Comparison of ENCODE assay signal across 19 mouse cellular contexts in genomic region chr1:36572140-36572700, GRCm38 (mm10). TPM values are rescaled to one million over a fixed set of nuclear protein-coding genes. Genes with fewer than 3 reads are reported as not detected.
DNase-seq lines count a peak whose midpoint lies in the region; ATAC-seq and TF ChIP-seq lines count a peak whose summit lies in the region.
"Had no signal": no experiment of that assay in that cellular context is flagged by ENCODE, and none has a peak within 500 bp of the region (broad histone marks: within the 10 kb centered on the region; RNA-seq: fewer than 3 reads in every experiment).

No protein-coding gene starts in this region.

- TF ChIP-seq CTCF in kidney, postnatal 0 days (IDR thresholded peaks at IDR 0.05; ENCODE audit: low read depth) = no peak
- no peak for TF ChIP-seq CTCF in testis, adult 2 months (IDR thresholded peaks at IDR 0.05; ENCODE audit: control insufficient read depth, insufficient read depth, insufficient replicate concordance, low read depth, low read length)
- TF ChIP-seq CTCF in stomach, postnatal 0 days (IDR thresholded peaks at IDR 0.05; ENCODE audit: low read depth) = no peak

- TF ChIP-seq EP300 in stomach, postnatal 0 days (optimal IDR thresholded peaks at IDR 0.05) = no peak

- no peak for DNase-seq in heart, adult 18-20 months
- no peak for DNase-seq in kidney, postnatal 0 days (ENCODE audit: low spot score)
- no peak for DNase-seq in kidney, postnatal 25 days
- DNase-seq in testis, postnatal 10 days (ENCODE audit: low spot score) = no peak
- DNase-seq in stomach, postnatal 0 days (ENCODE audit: low spot score) = no peak
- DNase-seq in cerebellum, adult 9-11 months = no peak
- DNase-seq: cerebellum, postnatal 14 days; left cerebral cortex, postnatal 4 days; right cerebral cortex, postnatal 25 days; thymus, postnatal 4 days had no signal

- no peaks in the 10 kb centered on the region for H3K9me3 ChIP-seq in heart, embryonic 16.5 days (replicated peaks; ENCODE audit: control insufficient read depth, low read length)
- H3K9me3 ChIP-seq in kidney, postnatal 0 days (replicated peaks; ENCODE audit: low read length) = no peaks in the 10 kb centered on the region
- no peaks in the 10 kb centered on the region for H3K9me3 ChIP-seq in stomach, postnatal 0 days (ENCODE audit: control insufficient read depth, low read length)
- H3K9me3 ChIP-seq: embryonic facial prominence, embryonic 12.5 days; midbrain, embryonic 15.5 days had no signal

- WGBS in heart, embryonic 16.5 days = 73% methylated on average over 2 of the region's 2 CpGs
- WGBS in kidney, postnatal 0 days = 55% methylated on average over 2 of the region's 2 CpGs
- WGBS in stomach, postnatal 0 days = 53% methylated on average over 2 of the region's 2 CpGs

- H3K27ac ChIP-seq in heart, embryonic 16.5 days (ENCODE audit: low read length) = peak overlapping the region; percentile 16; the same call in 1 of the 2 replicates
- 0 out of 2 replicates have a peak overlapping the region, but pooled peaks have one; percentile 15 for H3K27ac ChIP-seq in kidney, postnatal 0 days
- peak overlapping the region; percentile 2 for H3K27ac ChIP-seq in testis, adult 2 months (ENCODE audit: control insufficient read depth, insufficient read depth, low read depth, low read length)
- H3K27ac ChIP-seq in stomach, postnatal 0 days (replicated peaks) = peak overlapping the region; percentile 66; the same call in 1 of the 2 replicates
- H3K27ac ChIP-seq: embryonic facial prominence, embryonic 12.5 days; midbrain, embryonic 15.5 days had no signal

- no peak overlapping the region for H3K4me2 ChIP-seq in heart, embryonic 16.5 days (ENCODE audit: low read depth, low read length)
- no peak overlapping the region for H3K4me2 ChIP-seq in kidney, postnatal 0 days (ENCODE audit: low read length)
- H3K4me2 ChIP-seq in stomach, postnatal 0 days (replicated peaks; ENCODE audit: low read depth) = no peak overlapping the region
- H3K4me2 ChIP-seq: embryonic facial prominence, embryonic 12.5 days; midbrain, embryonic 15.5 days had no signal

- H3K9ac ChIP-seq in heart, embryonic 16.5 days (ENCODE audit: low read length) = 0 out of 2 replicates have a peak overlapping the region, but pooled peaks have one; percentile 3
- no peak overlapping the region for H3K9ac ChIP-seq in kidney, postnatal 0 days (ENCODE audit: low read depth, low read length)
- H3K9ac ChIP-seq in stomach, postnatal 0 days (ENCODE audit: low read length) = no peak overlapping the region
- H3K9ac ChIP-seq: embryonic facial prominence, embryonic 12.5 days; midbrain, embryonic 15.5 days had no signal

- ATAC-seq in heart, embryonic 16.5 days (replicated peaks; ENCODE audit: extremely low read depth, insufficient read depth, low FRiP score) = no peak
- no peak for ATAC-seq in kidney, postnatal 0 days (replicated peaks; ENCODE audit: low FRiP score, low read depth)
- no peak for ATAC-seq in stomach, postnatal 0 days (ENCODE audit: low FRiP score, low TSS enrichment)
- ATAC-seq: midbrain, embryonic 15.5 days had no signal

- TF ChIP-seq POLR2A in testis, adult 2 months (IDR thresholded peaks at IDR 0.05; ENCODE audit: control insufficient read depth, low read depth, low read length) = no peak

- H3K4me3 ChIP-seq in heart, embryonic 16.5 days (ENCODE audit: low read length) = no peak overlapping the region
- H3K4me3 ChIP-seq in kidney, postnatal 0 days (replicated peaks; ENCODE audit: low read depth, low read length) = no peak overlapping the region
- no peak overlapping the region for H3K4me3 ChIP-seq in testis, adult 2 months (ENCODE audit: control insufficient read depth, low read depth, low read length)
- no peak overlapping the region for H3K4me3 ChIP-seq in stomach, postnatal 0 days (ENCODE audit: low read depth, low read length)
- H3K4me3 ChIP-seq: embryonic facial prominence, embryonic 12.5 days; midbrain, embryonic 15.5 days had no signal

- peaks cover 31% of the 10 kb centered on the region for H3K4me1 ChIP-seq in heart, embryonic 16.5 days (ENCODE audit: control insufficient read depth, insufficient read depth, low read length)
- peaks cover 47% of the 10 kb centered on the region for H3K4me1 ChIP-seq in kidney, postnatal 0 days (replicated peaks; ENCODE audit: insufficient read depth, low read length)
- H3K4me1 ChIP-seq in testis, adult 2 months (ENCODE audit: control insufficient read depth, insufficient read depth, low read length) = peaks cover 4% of the 10 kb centered on the region
- H3K4me1 ChIP-seq in stomach, postnatal 0 days (replicated peaks; ENCODE audit: control insufficient read depth, insufficient read depth) = peaks cover 27% of the 10 kb centered on the region
- H3K4me1 ChIP-seq: midbrain, embryonic 15.5 days had no signal

- no peaks in the 10 kb centered on the region for H3K27me3 ChIP-seq in heart, embryonic 16.5 days (ENCODE audit: control insufficient read depth, insufficient read depth, low read length)
- no peaks in the 10 kb centered on the region for H3K27me3 ChIP-seq in kidney, postnatal 0 days (ENCODE audit: insufficient read depth, low read length)
- no peaks in the 10 kb centered on the region for H3K27me3 ChIP-seq in testis, adult 2 months (ENCODE audit: control insufficient read depth, insufficient read depth, low read length)
- H3K27me3 ChIP-seq in stomach, postnatal 0 days (ENCODE audit: control insufficient read depth, insufficient read depth, low read length) = no peaks in the 10 kb centered on the region
- H3K27me3 ChIP-seq: embryonic facial prominence, embryonic 12.5 days; midbrain, embryonic 15.5 days had no signal

- no peaks in the 10 kb centered on the region for H3K36me3 ChIP-seq in heart, embryonic 16.5 days (ENCODE audit: control insufficient read depth, insufficient read depth)
- no peaks in the 10 kb centered on the region for H3K36me3 ChIP-seq in kidney, postnatal 0 days (ENCODE audit: insufficient read depth, low read length)
- no peaks in the 10 kb centered on the region for H3K36me3 ChIP-seq in testis, adult 2 months (ENCODE audit: control insufficient read depth, insufficient read depth, low read length)
- H3K36me3 ChIP-seq in stomach, postnatal 0 days (ENCODE audit: control insufficient read depth, insufficient read depth, low read length) = no peaks in the 10 kb centered on the region
- H3K36me3 ChIP-seq: embryonic facial prominence, embryonic 12.5 days; midbrain, embryonic 15.5 days had no signal

RNA-seq across cellular contexts. Expression of gene Sema4c, which starts 14.1 kb away (rescaled TPM):
- polyA plus RNA-seq in heart, embryonic 16.5 days (2015; fragmentation: Nextera tagmentation; extraction: Ambion mirVana) = 7.8 and 8.8 TPM in 2 replicates
- total RNA-seq in heart, adult 18-20 months (2021) = 10 to 100 TPM in 1 of 2 experiments, 1 to 10 TPM in 1; 9.2 to 10.4 TPM
- 13.5 and 14.7 TPM in 2 replicates for polyA plus RNA-seq in kidney, postnatal 0 days (2015; fragmentation: Nextera tagmentation; extraction: Ambion mirVana)
- 14.6 and 15.8 TPM in 2 replicates for polyA plus RNA-seq in testis, adult 2 months (2012; rRNA removed)
- polyA plus RNA-seq in stomach, postnatal 0 days (2015; fragmentation: Nextera tagmentation; extraction: Ambion mirVana) = 5.0 and 5.1 TPM in 2 replicates

RNA-seq across cellular contexts. Expression of gene Ankrd39, which starts 25.0 kb away (rescaled TPM):
- 31.1 and 32.5 TPM in 2 replicates for polyA plus RNA-seq in heart, embryonic 16.5 days (2015; fragmentation: Nextera tagmentation; extraction: Ambion mirVana)
- 1 to 10 TPM; 5.8 to 6.2 TPM for total RNA-seq in heart, adult 18-20 months (2021)
- 22.0 and 24.6 TPM in 2 replicates for polyA plus RNA-seq in kidney, postnatal 0 days (2015; fragmentation: Nextera tagmentation; extraction: Ambion mirVana)
- 13.7 and 17.0 TPM in 2 replicates for polyA plus RNA-seq in testis, adult 2 months (2012; rRNA removed)
- 19.5 and 20.1 TPM in 2 replicates for polyA plus RNA-seq in stomach, postnatal 0 days (2015; fragmentation: Nextera tagmentation; extraction: Ambion mirVana)

RNA-seq across cellular contexts. Expression of gene Gm42417, which starts 33.0 kb away (rescaled TPM):
- not detected in 2 replicates for polyA plus RNA-seq in heart, embryonic 16.5 days (2015; fragmentation: Nextera tagmentation; extraction: Ambion mirVana)
- 100 to 1,000 TPM; 174 to 267 TPM for total RNA-seq in heart, adult 18-20 months (2021)
- polyA plus RNA-seq in kidney, postnatal 0 days (2015; fragmentation: Nextera tagmentation; extraction: Ambion mirVana) = not detected in 2 replicates
- 0.05 and 0.08 TPM in 2 replicates for polyA plus RNA-seq in testis, adult 2 months (2012; rRNA removed)
- polyA plus RNA-seq in stomach, postnatal 0 days (2015; fragmentation: Nextera tagmentation; extraction: Ambion mirVana) = 0.28 and 0.33 TPM in 2 replicates
- total RNA-seq: adrenal gland, postnatal 25 days; left cerebral cortex, postnatal 4 days; MEL had no signal
- polyA plus RNA-seq: forebrain, embryonic 11.5 days; heart, embryonic 14.5 days; intestine, embryonic 14.5 days had no signal

RNA-seq across cellular contexts. Expression of gene Ankrd23, which starts 35.5 kb away (rescaled TPM):
- polyA plus RNA-seq in heart, embryonic 16.5 days (2015; fragmentation: Nextera tagmentation; extraction: Ambion mirVana) = 30.2 and 32.7 TPM in 2 replicates
- total RNA-seq in heart, adult 18-20 months (2021) = 100 to 1,000 TPM; 315 to 408 TPM
- 8.7 and 10.9 TPM in 2 replicates for polyA plus RNA-seq in kidney, postnatal 0 days (2015; fragmentation: Nextera tagmentation; extraction: Ambion mirVana)
- polyA plus RNA-seq in testis, adult 2 months (2012; rRNA removed) = 11.0 and 11.5 TPM in 2 replicates
- polyA plus RNA-seq in stomach, postnatal 0 days (2015; fragmentation: Nextera tagmentation; extraction: Ambion mirVana) = 6.1 and 8.5 TPM in 2 replicates

Comparison
In these comparisons a context has a peak if more than half of its experiments do, and no peak if none do; other contexts are left out.
1. H3K27ac ChIP-seq: peak in every context shown above with its lines; median percentile 66 in stomach, postnatal 0 days; 16 in heart, embryonic 16.5 days; 15 in kidney, postnatal 0 days; 2 in testis, adult 2 months.